Mouse (Mus musculus) lung, embryonic 14.5 days (tissue): ENCODE results near the gene Tjp3. TPM values are rescaled to one million over a fixed set of nuclear protein-coding genes. Genes with fewer than 3 reads are reported as not detected.
A peak's percentile ranks its signal among the peaks of the same experiment; 100 is the strongest.

ENCODE experiments used
- ATAC-seq: fragments of 200-750 bp; cut with Nextera tagmentation; 2 replicates; pipeline ENCODE4 v1.8.0; 2017; ENCODE audit warnings: mild to moderate bottlenecking, moderate TSS enrichment, moderate library complexity; ENCODE audit not compliant: insufficient read depth
- DNase-seq: peaks from one replicate; pipeline ENCODE4 v3.0.0-alpha.2; 2015
- H3K27ac ChIP-seq: fragments of 300-500 bp; sonication (generic); 2 replicates; pipeline ENCODE4 v1.5.1; 2014; ENCODE audit warnings: low read depth, mild to moderate bottlenecking, moderate library complexity
- H3K27me3 ChIP-seq: fragments of 300-500 bp; sonication (generic); 2 replicates; pipeline ENCODE4 v1.6.1; 2014; ENCODE audit warnings: low read length, control low read depth; ENCODE audit not compliant: insufficient read depth
- H3K36me3 ChIP-seq: fragments of 300-500 bp; sonication (generic); 2 replicates; pipeline ENCODE4 v1.6.1; 2014; ENCODE audit warnings: control low read depth; ENCODE audit not compliant: insufficient read depth
- H3K4me1 ChIP-seq: fragments of 300-500 bp; sonication (generic); 2 replicates; pipeline ENCODE4 v1.6.1; 2014; ENCODE audit warnings: antibody characterized with exemption, control low read depth; ENCODE audit not compliant: insufficient read depth
- H3K4me2 ChIP-seq: fragments of 300-500 bp; sonication (generic); 2 replicates; pipeline ENCODE4 v1.6.1; 2014; ENCODE audit warnings: mild to moderate bottlenecking
- H3K4me3 ChIP-seq: fragments of 300-500 bp; sonication (generic); 2 replicates; pipeline ENCODE4 v1.5.1; 2014; ENCODE audit warnings: low read depth, low read length
- H3K9ac ChIP-seq: fragments of 300-500 bp; sonication (generic); 2 replicates; pipeline ENCODE4 v1.6.1; 2014
- H3K9me3 ChIP-seq: fragments of 300-500 bp; sonication (generic); 2 replicates; pipeline ENCODE4 v1.6.1; 2016; ENCODE audit warnings: low read depth, low read length, control low read depth
- CTCF ChIP-seq: IDR thresholded peaks from 2 replicates; pipeline ENCODE4 v1.5.1; 2016; ENCODE audit warnings: antibody characterized with exemption, low read depth
- WGBS: fragments of 180-500 bp; shearing (Covaris S2); extraction: QIAGEN DNeasy Blood & Tissue Kit; methylation state at CpG from one replicate; pipeline ENCODE4 v1.1.7; 2014; 5-methylcytosine and 5-hydroxymethylcytosine counted together
- polyA plus RNA-seq: library from polyadenylated mRNA; unstranded; fragments of >200 nt; fragmentation: Nextera tagmentation; extraction: Ambion mirVana; gene quantifications from 2 replicates; pipeline ENCODE4 v1.2.1, GENCODE M21; 2014

Tjp3 gene
- polyA plus RNA-seq, 1 experiment from 2014 or later = 17.2 TPM

- no peaks in the 10 kb centered on the region for H3K9me3 ChIP-seq
- WGBS = 24% methylated on average over 13 of the region's 13 CpGs
- H3K4me1 ChIP-seq = no peaks in the 10 kb centered on the region
- H3K27me3 ChIP-seq = peaks cover 24% of the 10 kb centered on the region
- no peak overlapping the region for H3K27ac ChIP-seq
- H3K36me3 ChIP-seq = no peaks in the 10 kb centered on the region
- peak; percentile 82 for DNase-seq
- no peak overlapping the region for H3K4me3 ChIP-seq
- no peak overlapping the region for H3K9ac ChIP-seq
- peak; percentile 67 for TF ChIP-seq CTCF
- no peak overlapping the region for H3K4me2 ChIP-seq
- ATAC-seq = no peak
Observed at GRCm38 (mm10) chr10:81240876-81241275, 50.5 kb downstream of the Tjp3 start.

DNA sequence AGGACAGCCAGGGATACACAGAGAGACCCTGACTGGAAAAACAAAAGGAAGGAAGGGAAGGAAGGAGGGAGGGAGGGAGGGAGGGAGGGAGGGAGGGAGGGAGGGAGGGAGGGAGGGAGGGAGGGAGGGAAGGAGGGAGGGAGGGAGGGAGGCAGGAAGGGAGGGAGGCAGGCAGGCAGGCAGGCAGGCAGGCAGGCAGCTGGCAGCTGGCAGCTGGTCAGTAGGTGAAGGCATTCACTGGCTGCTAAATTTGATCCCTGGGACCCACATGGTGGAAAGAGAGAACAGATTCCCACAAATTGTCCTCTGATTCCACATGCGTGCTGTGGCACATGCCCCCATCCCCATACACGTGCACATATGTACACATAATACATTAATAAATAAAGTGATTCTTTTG lies 52.8 kb downstream of the Tjp3 start:
- no peak for TF ChIP-seq CTCF
- DNase-seq (no peak), ATAC-seq (no peak)
- Histone ChIP-seq H3K4me1 (peaks cover 1% of the 10 kb centered on the region; the same call in 1 of the 2 replicates), H3K4me2 (no peak overlapping the region), H3K4me3 (no peak overlapping the region), H3K9me3 (no peaks in the 10 kb centered on the region), H3K27ac (no peak overlapping the region), H3K27me3 (peaks cover 24% of the 10 kb centered on the region), H3K36me3 (no peaks in the 10 kb centered on the region), H3K9ac (no peak overlapping the region)
- WGBS = 72% methylated on average over 2 of the region's 2 CpGs

- DNase-seq = no peak
- Histone ChIP-seq H3K9me3 (no peaks in the 10 kb centered on the region), H3K9ac (no peak overlapping the region), H3K36me3 (no peaks in the 10 kb centered on the region), H3K4me1 (peaks cover 4% of the 10 kb centered on the region; the same call in 1 of the 2 replicates), H3K27me3 (peaks cover 26% of the 10 kb centered on the region), H3K27ac (no peak overlapping the region), H3K4me2 (no peak overlapping the region), H3K4me3 (no peak overlapping the region)
- ATAC-seq = no peak
- 81% methylated on average over 12 of the region's 12 CpGs for WGBS
- no peak for TF ChIP-seq CTCF
Observed at GRCm38 (mm10) chr10:81236471-81237268, 54.7 kb downstream of the Tjp3 start.

GRCm38 (mm10) chr10:81234206-81234605 lies 57.2 kb downstream of the Tjp3 start:
- no peak for TF ChIP-seq CTCF
- DNase-seq (no peak), ATAC-seq (no peak)
- H3K4me2 ChIP-seq = no peak overlapping the region
- peaks cover 4% of the 10 kb centered on the region; the same call in 1 of the 2 replicates for H3K4me1 ChIP-seq
- no peaks in the 10 kb centered on the region for H3K36me3 ChIP-seq
- H3K9me3 ChIP-seq = no peaks in the 10 kb centered on the region
- no peak overlapping the region for H3K4me3 ChIP-seq
- H3K27ac ChIP-seq = no peak overlapping the region; the same call in 1 of the 2 replicates
- WGBS = 63% methylated on average over 6 of the region's 6 CpGs
- H3K9ac ChIP-seq = no peak overlapping the region
- H3K27me3 ChIP-seq = peaks cover 32% of the 10 kb centered on the region

DNA sequence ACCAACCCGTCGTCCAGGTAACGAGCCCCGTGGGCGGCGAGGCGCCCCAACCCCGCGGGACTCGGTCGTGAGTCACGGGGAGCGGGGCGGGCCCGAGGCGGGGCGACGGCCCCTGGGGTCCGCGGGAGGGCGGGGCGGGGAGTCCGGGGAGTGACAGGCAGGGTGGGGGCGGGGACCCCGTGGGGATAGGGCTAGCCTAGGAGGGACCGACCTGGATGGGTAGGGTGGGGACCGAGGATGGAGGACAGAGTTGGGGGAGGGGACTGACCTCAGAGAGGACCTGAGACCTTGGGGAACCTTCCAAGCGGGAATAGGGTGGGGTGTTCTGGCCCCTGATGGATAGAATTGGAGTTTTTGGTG lies 58.2 kb downstream of the Tjp3 start:
- H3K4me3 ChIP-seq = peak overlapping the region; percentile 69
- DNase-seq (no peak), ATAC-seq (peak; percentile 76)
- peaks cover 4% of the 10 kb centered on the region; the same call in 1 of the 2 replicates for H3K4me1 ChIP-seq
- H3K9me3 ChIP-seq = no peaks in the 10 kb centered on the region
- no peak overlapping the region for H3K27ac ChIP-seq
- WGBS = under 1% methylated on average over 28 of the region's 28 CpGs
- H3K4me2 ChIP-seq = peak overlapping the region; percentile 70
- H3K36me3 ChIP-seq = no peaks in the 10 kb centered on the region
- TF ChIP-seq CTCF = no peak
- H3K27me3 ChIP-seq = peaks cover 36% of the 10 kb centered on the region
- H3K9ac ChIP-seq = peak overlapping the region; percentile 72

DNA sequence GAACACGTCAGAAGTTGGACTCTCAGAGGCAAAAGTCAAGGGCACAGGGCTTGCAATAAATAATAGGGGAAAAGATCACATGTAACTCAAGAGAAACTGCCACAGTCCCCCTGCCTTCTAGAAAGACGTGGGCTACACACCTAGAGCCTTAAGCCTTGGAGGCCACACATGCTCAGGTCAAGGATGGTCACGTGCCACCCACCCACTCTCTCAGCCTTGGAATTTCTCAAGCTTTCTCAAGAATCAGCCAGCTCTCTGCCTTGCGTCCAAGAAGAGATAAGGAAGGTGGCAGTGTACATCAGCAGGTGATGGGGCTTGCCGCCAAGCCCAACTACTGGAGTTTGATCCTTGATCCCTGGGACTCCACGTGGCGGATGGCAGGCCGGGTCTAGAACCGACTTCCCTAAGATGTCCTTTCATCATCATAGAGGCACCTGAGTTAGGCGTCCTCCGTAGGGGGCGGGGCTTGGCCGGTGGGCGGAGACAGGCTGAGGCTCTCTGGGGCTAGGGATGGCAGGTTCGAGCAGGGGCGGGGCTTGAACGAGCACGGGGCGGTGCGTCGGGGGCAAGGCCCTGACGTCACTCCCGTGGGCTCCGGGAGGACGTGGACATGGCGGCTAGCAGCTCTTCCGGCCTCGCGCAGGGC lies 58.7 kb downstream of the Tjp3 start, which contains the start of gene Zfr2:
Gene Zfr2 (plus strand): TSS at position 576 of the 646 bp plus-strand sequence.
- H3K36me3 ChIP-seq = no peaks in the 10 kb centered on the region
- 5% methylated on average over 29 of the region's 29 CpGs for WGBS
- peak within 1 kb of the TSS; percentile 69 for H3K4me3 ChIP-seq
- DNase-seq = peak; percentile 90
- ATAC-seq = peak; percentile 87
- peaks cover 37% of the 10 kb centered on the region for H3K27me3 ChIP-seq
- H3K27ac ChIP-seq = no peak within 1 kb of the TSS; the same call in 1 of the 2 replicates
- H3K9ac ChIP-seq = peak within 1 kb of the TSS; percentile 72
- no peaks in the 10 kb centered on the region for H3K9me3 ChIP-seq
- peaks cover 4% of the 10 kb centered on the region; the same call in 1 of the 2 replicates for H3K4me1 ChIP-seq
- peak within 1 kb of the TSS; percentile 70 for H3K4me2 ChIP-seq
- no peak for TF ChIP-seq CTCF

- Histone ChIP-seq H3K4me2 (no peak overlapping the region), H3K27ac (no peak overlapping the region), H3K36me3 (no peaks in the 10 kb centered on the region), H3K27me3 (peaks cover 37% of the 10 kb centered on the region), H3K9me3 (no peaks in the 10 kb centered on the region), H3K4me3 (no peak overlapping the region), H3K4me1 (peaks cover 4% of the 10 kb centered on the region; the same call in 1 of the 2 replicates), H3K9ac (no peak overlapping the region)
- DNase-seq (no peak), ATAC-seq (no peak)
- WGBS = 55% methylated on average over 7 of the region's 7 CpGs
- TF ChIP-seq CTCF = no peak
Observed at GRCm38 (mm10) chr10:81231436-81231835, 59.9 kb downstream of the Tjp3 start.
